Mouse (Mus musculus) liver, adult 2 months (tissue): ENCODE data around the gene Pola2. TPM values are rescaled to one million over a fixed set of nuclear protein-coding genes. Genes with fewer than 3 reads are reported as not detected.

ENCODE experiments used
- DNase-seq: peaks from one replicate; pipeline ENCODE4 v3.0.0-alpha.2; 2011; ENCODE audit warnings: low read depth, low spot score; ENCODE audit errors: extremely low read depth
- H3K27ac ChIP-seq: fragments of 200-500 bp; replicated peaks from 2 replicates; pipeline ENCODE4 v1.5.1; 2012; ENCODE audit warnings: low read depth, mild to moderate bottlenecking, control low read depth, inconsistent platforms, low read length; ENCODE audit not compliant: insufficient read depth
- H3K27me3 ChIP-seq: fragments of 200-500 bp; 2 replicates; pipeline ENCODE4 v1.6.1; 2012; ENCODE audit warnings: mild to moderate bottlenecking, moderate library complexity, low read length, inconsistent platforms; ENCODE audit not compliant: control insufficient read depth, insufficient read depth
- H3K36me3 ChIP-seq: fragments of 200-500 bp; 2 replicates; pipeline ENCODE4 v1.6.1; 2012; ENCODE audit warnings: low read length, inconsistent platforms; ENCODE audit not compliant: control insufficient read depth, insufficient read depth
- H3K4me1 ChIP-seq: fragments of 200-500 bp; 2 replicates; pipeline ENCODE4 v1.6.1; 2011; ENCODE audit warnings: low read length; ENCODE audit not compliant: control insufficient read depth, insufficient read depth
- H3K4me3 ChIP-seq: fragments of 200-500 bp; 2 replicates; pipeline ENCODE4 v1.5.1; 2011; ENCODE audit warnings: low read depth, mild to moderate bottlenecking, control low read depth, low read length, moderate library complexity; ENCODE audit not compliant: insufficient read depth
- H3K79me2 ChIP-seq: fragments of 200-500 bp; 2 replicates; pipeline ENCODE4 v1.6.1; 2012; ENCODE audit warnings: inconsistent platforms, mild to moderate bottlenecking, low read length, moderate library complexity; ENCODE audit not compliant: control insufficient read depth, insufficient read depth
- H3K9ac ChIP-seq: fragments of 200-500 bp; 2 replicates; pipeline ENCODE4 v1.6.1; 2012; ENCODE audit warnings: low read depth, mild to moderate bottlenecking, control low read depth, inconsistent platforms, low read length
- CTCF ChIP-seq: fragments of 200-500 bp; IDR thresholded peaks from 2 replicates; pipeline ENCODE4 v1.5.1; 2011; ENCODE audit warnings: low read depth, low read length, control low read depth
- POLR2A ChIP-seq: fragments of 200-500 bp; IDR thresholded peaks from 2 replicates; pipeline ENCODE4 v1.6.1; 2011; ENCODE audit warnings: low read length, control low read depth; ENCODE audit not compliant: insufficient read depth; ENCODE audit errors: extremely low read depth
- WGBS: fragments of 180-500 bp; shearing (Covaris S2); methylation state at CpG from one replicate; pipeline ENCODE4 v1.1.7; 2018; 5-methylcytosine and 5-hydroxymethylcytosine counted together
- polyA plus RNA-seq: library from polyadenylated mRNA; depleted of rRNA; stranded (reverse); fragments of >200 nt; gene quantifications from 2 replicates; pipeline ENCODE4 v1.2.3, GENCODE M21; 2012
- total RNA-seq: library from RNA; depleted of rRNA; stranded (reverse); fragments of >200 nt; gene quantifications from 2 replicates; pipeline ENCODE4 v1.2.3, GENCODE M21; 2014

Gene Pola2
- total and polyA plus RNA-seq, 2 experiments = 6.7 to 14.3 TPM

- Histone ChIP-seq H3K4me3 (no peak overlapping the region), H3K27me3 (no peaks in the 10 kb centered on the region), H3K36me3 (no peaks in the 10 kb centered on the region), H3K9ac (no peak overlapping the region), H3K27ac (no peak overlapping the region), H3K79me2 (no peaks in the 10 kb centered on the region), H3K4me1 (no peaks in the 10 kb centered on the region)
- 67% methylated on average over 3 of the region's 3 CpGs for WGBS
- TF ChIP-seq POLR2A = no peak
- TF ChIP-seq CTCF = no peak
- DNase-seq = no peak
Measured at GRCm38 (mm10) chr19:5977717-5978116, 13.7 kb upstream of the Pola2 start.

GRCm38 (mm10) chr19:5975676-5976075, 11.7 kb upstream of the Pola2 start:
- Histone ChIP-seq H3K4me3 (no peak overlapping the region), H3K27me3 (no peaks in the 10 kb centered on the region), H3K27ac (no peak overlapping the region), H3K79me2 (no peaks in the 10 kb centered on the region), H3K9ac (no peak overlapping the region), H3K4me1 (no peaks in the 10 kb centered on the region), H3K36me3 (no peaks in the 10 kb centered on the region)
- TF ChIP-seq POLR2A (no peak), CTCF (no peak)
- DNase-seq = no peak
- 75% methylated on average over 4 of the region's 4 CpGs for WGBS

GRCm38 (mm10) chr19:5975112-5975511, 11.1 kb upstream of the Pola2 start:
- Histone ChIP-seq H3K4me1 (no peaks in the 10 kb centered on the region), H3K27me3 (no peaks in the 10 kb centered on the region), H3K27ac (no peak overlapping the region), H3K79me2 (no peaks in the 10 kb centered on the region), H3K36me3 (no peaks in the 10 kb centered on the region), H3K9ac (no peak overlapping the region), H3K4me3 (no peak overlapping the region)
- no peak for TF ChIP-seq CTCF
- no peak for TF ChIP-seq POLR2A
- DNase-seq = no peak
- WGBS = 83% methylated on average over 4 of the region's 4 CpGs

GRCm38 (mm10) chr19:5967664-5968063, 3.7 kb upstream of the Pola2 start:
- no peak overlapping the region for H3K9ac ChIP-seq
- no peaks in the 10 kb centered on the region for H3K36me3 ChIP-seq
- DNase-seq = no peak
- H3K27me3 ChIP-seq = no peaks in the 10 kb centered on the region
- 95% methylated on average over 10 of the region's 10 CpGs for WGBS
- H3K4me3 ChIP-seq = no peak overlapping the region
- TF ChIP-seq POLR2A (no peak), CTCF (no peak)
- no peaks in the 10 kb centered on the region; the same call in 1 of the 2 replicates for H3K79me2 ChIP-seq
- peaks cover 6% of the 10 kb centered on the region; the same call in 1 of the 2 replicates for H3K4me1 ChIP-seq
- H3K27ac ChIP-seq = no peak overlapping the region

- Histone ChIP-seq H3K9ac (no peak overlapping the region), H3K36me3 (no peaks in the 10 kb centered on the region), H3K4me1 (peaks cover 6% of the 10 kb centered on the region; the same call in 1 of the 2 replicates), H3K27ac (no peak overlapping the region), H3K27me3 (no peaks in the 10 kb centered on the region), H3K79me2 (no peaks in the 10 kb centered on the region; the same call in 1 of the 2 replicates), H3K4me3 (no peak overlapping the region)
- TF ChIP-seq CTCF = no peak
- no peak for TF ChIP-seq POLR2A
- DNase-seq = no peak
- 77% methylated on average over 6 of the region's 6 CpGs for WGBS
Measured at GRCm38 (mm10) chr19:5966786-5967185, 2.8 kb upstream of the Pola2 start.

GRCm38 (mm10) chr19:5965910-5966309, 1.9 kb upstream of the Pola2 start:
- no peak overlapping the region for H3K27ac ChIP-seq

More at GRCm38 (mm10) chr19:5965910-5966309, 1.9 kb upstream of the Pola2 start:
- Histone ChIP-seq H3K79me2 (no peaks in the 10 kb centered on the region; the same call in 1 of the 2 replicates), H3K9ac (no peak overlapping the region), H3K4me3 (no peak overlapping the region), H3K4me1 (peaks cover 6% of the 10 kb centered on the region; the same call in 1 of the 2 replicates), H3K36me3 (no peaks in the 10 kb centered on the region), H3K27me3 (no peaks in the 10 kb centered on the region)
- DNase-seq = no peak
- 91% methylated on average over 2 of the region's 2 CpGs for WGBS
- TF ChIP-seq CTCF (no peak), POLR2A (no peak)
